Mouse (Mus musculus) CD8-positive naive resting alpha-beta T cell, adult 57 days (primary cell): ENCODE results near the gene Smyd3. TPM values are rescaled to one million over a fixed set of nuclear protein-coding genes. Genes with fewer than 3 reads are reported as not detected.

Experiments
- total RNA-seq: library from RNA; stranded (reverse); gene quantifications from one replicate; pipeline ENCODE4 v1.2.4, GENCODE M21; 2023

Smyd3 gene
- total RNA-seq: 59.2 TPM

DNA sequence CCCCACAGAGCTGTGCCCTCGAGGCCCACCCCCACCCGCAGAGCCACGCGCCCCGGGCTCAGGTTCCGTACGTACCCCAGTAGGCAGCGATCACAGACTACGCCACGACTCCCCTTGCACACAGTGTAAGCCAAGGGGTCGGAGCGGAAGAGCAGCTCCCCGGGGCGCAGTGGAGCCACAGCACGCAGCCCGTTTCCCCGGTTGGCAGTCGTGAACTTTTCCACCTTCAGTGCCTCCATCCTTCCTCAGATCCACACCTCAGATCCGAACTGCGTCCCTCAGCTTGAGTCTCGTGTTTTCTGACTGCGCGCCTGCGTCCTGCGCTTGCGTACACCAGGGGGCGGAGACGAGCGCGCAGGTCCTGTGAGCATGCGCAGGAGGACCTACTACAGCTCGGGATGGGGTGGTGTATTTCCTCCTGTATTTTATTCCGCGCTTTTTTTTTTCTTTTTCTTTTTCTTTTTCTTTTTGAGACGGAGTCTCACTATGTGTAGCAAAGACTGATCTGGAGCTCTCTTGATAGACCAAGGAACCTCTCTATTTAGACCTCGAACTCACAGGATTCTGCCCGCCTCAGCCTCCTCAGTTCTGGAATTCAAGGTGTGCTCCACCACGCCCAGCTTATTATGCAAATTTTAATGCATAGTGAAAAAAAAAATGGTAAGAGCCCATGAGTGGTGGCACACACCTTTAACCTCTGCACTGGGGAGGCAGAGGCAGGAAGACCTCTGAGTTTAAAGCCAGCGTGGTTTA lies at the start of gene Smyd3:
Smyd3 (minus strand) TSS at position 329 of the 753 bp plus-strand sequence.

DNA sequence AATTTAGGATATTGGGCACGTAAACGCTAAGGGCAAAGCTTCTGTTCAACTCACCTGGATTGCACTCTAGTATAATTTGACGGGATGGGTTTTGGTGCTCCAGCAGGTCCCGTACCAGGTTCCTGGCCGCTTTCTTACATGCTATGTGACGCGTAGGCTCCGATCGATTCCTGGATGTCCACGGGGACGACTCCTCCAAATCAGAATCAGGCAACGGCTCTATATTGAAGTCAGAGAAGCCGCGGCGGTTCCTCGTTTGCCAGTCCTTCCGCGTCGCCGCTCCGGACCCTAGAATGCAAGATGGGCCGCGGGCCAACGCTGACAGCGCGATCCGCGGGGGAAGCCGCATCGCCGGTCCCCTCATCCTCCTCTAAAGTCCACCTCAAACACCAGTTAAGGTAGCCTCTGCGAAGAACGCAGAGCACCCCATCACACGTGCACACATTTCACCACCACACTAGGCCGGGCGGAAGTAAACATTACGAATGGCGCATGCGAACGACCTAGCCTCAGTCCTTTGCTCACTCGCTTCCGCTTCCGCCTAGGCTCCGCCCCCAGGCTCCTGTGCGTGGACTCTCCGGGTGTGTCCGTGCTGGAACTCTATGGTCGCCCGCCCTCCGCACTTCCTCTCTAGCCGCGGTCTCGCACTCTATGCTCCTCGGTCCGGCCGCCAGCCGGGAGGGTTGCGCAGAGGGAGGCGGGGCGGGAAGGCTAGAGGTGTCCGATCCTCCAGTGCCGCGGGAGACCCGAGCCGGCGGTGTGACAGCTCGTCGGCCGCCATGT lies 28.1 kb upstream of the Smyd3 start, which contains the start of the genes Tfb2m and Cnst:
Tfb2m (minus strand) TSS at position 500 of the 783 bp plus-strand sequence.
Cnst (plus strand) TSS at position 603 of the 783 bp plus-strand sequence.

Other genes with a start within 250 kb of the Smyd3 start
- gene Tfb2m, start 28.2 kb upstream of the Smyd3 start, total RNA-seq: 39.6 TPM
- gene Cnst, start 28.3 kb upstream of the Smyd3 start, total RNA-seq: 38.9 TPM
- gene Sccpdh, start 150.2 kb upstream of the Smyd3 start, total RNA-seq: 0.34 TPM
- not detected for gene Kif28, start 227.2 kb upstream of the Smyd3 start, total RNA-seq